Mouse (Mus musculus): ENCODE measurements around the gene Aldh16a1.
"Not testable (repeated sequence)": the region's sequence is repeated elsewhere in the genome, so short reads cannot be mapped to it uniquely, and the experiment has no call there.

Gene Aldh16a1

GRCm38 (mm10) chr7:45180896-45181477, 26.6 kb upstream of the Aldh16a1 start, which contains the start of gene Pth2:
Pth2 (plus strand) TSS chr7:45180995.
- no peak for DNase-seq (ENCODE audit: extremely low read depth, low read depth, low spot score)

- no peak for DNase-seq (ENCODE audit: extremely low read depth, low read depth, low spot score)
Observed at GRCm38 (mm10) chr7:45179469-45179868, 25.1 kb upstream of the Aldh16a1 start, which contains the start of gene Gfy. Gfy (minus strand) TSS chr7:45179569.

GRCm38 (mm10) chr7:45178550-45178949, 24.2 kb upstream of the Aldh16a1 start:
- DNase-seq (ENCODE audit: extremely low read depth, low read depth, low spot score), result no peak

- DNase-seq (ENCODE audit: extremely low read depth, low read depth, low spot score), result no peak
Observed at GRCm38 (mm10) chr7:45176356-45176755, 22.0 kb upstream of the Aldh16a1 start.

- no peak for DNase-seq (ENCODE audit: extremely low read depth, low read depth, low spot score)
Observed at GRCm38 (mm10) chr7:45175929-45176328, 21.5 kb upstream of the Aldh16a1 start.

- no peak for DNase-seq (ENCODE audit: extremely low read depth, low read depth, low spot score)
Observed at GRCm38 (mm10) chr7:45175398-45175797, 21.0 kb upstream of the Aldh16a1 start.

- no peak for DNase-seq (ENCODE audit: extremely low read depth, low read depth, low spot score)
Observed at GRCm38 (mm10) chr7:45174567-45175280, 20.3 kb upstream of the Aldh16a1 start.

- not testable (repeated sequence) for DNase-seq (ENCODE audit: extremely low read depth, low read depth, low spot score)
Observed at GRCm38 (mm10) chr7:45173772-45174171, 19.4 kb upstream of the Aldh16a1 start.

GRCm38 (mm10) chr7:45172974-45173373, 18.6 kb upstream of the Aldh16a1 start:
- no peak for DNase-seq (ENCODE audit: extremely low read depth, low read depth, low spot score)

GRCm38 (mm10) chr7:45169495-45169894, 15.1 kb upstream of the Aldh16a1 start:
- no peak for DNase-seq (ENCODE audit: extremely low read depth, low read depth, low spot score)

- DNase-seq (ENCODE audit: extremely low read depth, low read depth, low spot score), result no peak
Observed at GRCm38 (mm10) chr7:45168656-45169055, 14.3 kb upstream of the Aldh16a1 start.

- DNase-seq (ENCODE audit: extremely low read depth, low read depth, low spot score), result no peak
Observed at GRCm38 (mm10) chr7:45167761-45168445, 13.5 kb upstream of the Aldh16a1 start.

GRCm38 (mm10) chr7:45166950-45167401, 12.6 kb upstream of the Aldh16a1 start:
- no peak for DNase-seq (ENCODE audit: extremely low read depth, low read depth, low spot score)

- DNase-seq (ENCODE audit: extremely low read depth, low read depth, low spot score), result no peak
Observed at GRCm38 (mm10) chr7:45165701-45166100, 11.3 kb upstream of the Aldh16a1 start.

- DNase-seq (ENCODE audit: extremely low read depth, low read depth, low spot score), result no peak
Observed at GRCm38 (mm10) chr7:45164833-45165232, 10.4 kb upstream of the Aldh16a1 start.

GRCm38 (mm10) chr7:45163735-45164490, 9.5 kb upstream of the Aldh16a1 start, which contains the start of gene Slc17a7:
Slc17a7 (plus strand) TSS chr7:45163949.
- no peak for DNase-seq (ENCODE audit: extremely low read depth, low read depth, low spot score)

- no peak for DNase-seq (ENCODE audit: extremely low read depth, low read depth, low spot score)
Observed at GRCm38 (mm10) chr7:45162996-45163615, 8.7 kb upstream of the Aldh16a1 start.

GRCm38 (mm10) chr7:45162551-45162950, 8.2 kb upstream of the Aldh16a1 start:
- DNase-seq (ENCODE audit: extremely low read depth, low read depth, low spot score), result no peak

- no peak for DNase-seq (ENCODE audit: extremely low read depth, low read depth, low spot score)
Observed at GRCm38 (mm10) chr7:45161612-45162473, 7.5 kb upstream of the Aldh16a1 start.

GRCm38 (mm10) chr7:45160866-45161265, 6.5 kb upstream of the Aldh16a1 start:
- no peak for DNase-seq (ENCODE audit: extremely low read depth, low read depth, low spot score)

Data from fat pad, adult 2 months (tissue).